Mouse (Mus musculus) limb, embryonic 14.5 days (tissue): ENCODE data around the gene Drosha. TPM values are rescaled to one million over a fixed set of nuclear protein-coding genes. Genes with fewer than 3 reads are reported as not detected.
A peak's percentile ranks its signal among the peaks of the same experiment; 100 is the strongest.

Experiments
- ATAC-seq: fragments of 200-750 bp; cut with Nextera tagmentation; 2 replicates; pipeline ENCODE4 v1.8.0; 2017; ENCODE audit warnings: low read depth, moderate number of reproducible peaks, moderate TSS enrichment; ENCODE audit not compliant: low FRiP score
- DNase-seq: peaks from one replicate; pipeline ENCODE4 v3.0.0-alpha.2; 2015; ENCODE audit warnings: low spot score
- H3K27ac ChIP-seq: fragments of 300-500 bp; sonication (generic); replicated peaks from 2 replicates; pipeline ENCODE4 v1.5.1; 2014; ENCODE audit warnings: low read depth, mild to moderate bottlenecking, low read length, moderate library complexity, mixed read lengths
- H3K27me3 ChIP-seq: fragments of 300-500 bp; sonication (generic); 2 replicates; pipeline ENCODE4 v1.6.1; 2014; ENCODE audit warnings: low read length, mixed read lengths; ENCODE audit not compliant: control insufficient read depth, insufficient read depth
- H3K36me3 ChIP-seq: fragments of 300-500 bp; sonication (generic); 2 replicates; pipeline ENCODE4 v1.6.1; 2014; ENCODE audit warnings: mild to moderate bottlenecking, low read length, moderate library complexity, mixed read lengths; ENCODE audit not compliant: control insufficient read depth, insufficient read depth
- H3K4me1 ChIP-seq: fragments of 300-500 bp; sonication (generic); 2 replicates; pipeline ENCODE4 v1.6.1; 2014; ENCODE audit warnings: antibody characterized with exemption, low read length, mixed read lengths; ENCODE audit not compliant: control insufficient read depth, insufficient read depth
- H3K4me2 ChIP-seq: fragments of 300-500 bp; sonication (generic); replicated peaks from 2 replicates; pipeline ENCODE4 v1.6.1; 2014; ENCODE audit warnings: low read depth, mild to moderate bottlenecking, low read length, moderate library complexity; ENCODE audit not compliant: severe bottlenecking
- H3K4me3 ChIP-seq: fragments of 300-500 bp; sonication (generic); replicated peaks from 2 replicates; pipeline ENCODE4 v1.5.1; 2014; ENCODE audit warnings: low read length
- H3K9ac ChIP-seq: fragments of 300-500 bp; sonication (generic); 2 replicates; pipeline ENCODE4 v1.6.1; 2014; ENCODE audit warnings: mild to moderate bottlenecking, low read depth, low read length, moderate library complexity; ENCODE audit not compliant: severe bottlenecking
- H3K9me3 ChIP-seq: fragments of 300-500 bp; sonication (generic); 2 replicates; pipeline ENCODE4 v1.6.1; 2016; ENCODE audit warnings: low read length; ENCODE audit not compliant: control insufficient read depth
- POLR2A ChIP-seq: fragments of 200-500 bp; IDR thresholded peaks from 2 replicates; pipeline ENCODE4 v1.8.0; 2012; ENCODE audit warnings: inconsistent platforms, mild to moderate bottlenecking, moderate library complexity, borderline replicate concordance; ENCODE audit not compliant: insufficient read depth, insufficient read length; ENCODE audit errors: extremely low read depth
- WGBS: fragments of 180-500 bp; shearing (Covaris S2); extraction: QIAGEN DNeasy Blood & Tissue Kit; methylation state at CpG from one replicate; pipeline ENCODE4 v1.1.7; 2014; 5-methylcytosine and 5-hydroxymethylcytosine counted together
- polyA plus RNA-seq, 2 experiments: library from polyadenylated mRNA; depleted of rRNA in 1 of 2; stranded (reverse) in 1 of 2; unstranded in 1 of 2; fragments of >200 nt; fragmentation: Nextera tagmentation in 1 of 2; extraction: Ambion mirVana in 1 of 2; gene quantifications; 2 replicates each; pipeline versions ENCODE4 v1.2.1 to v1.2.3; 2012 to 2014

Gene Drosha
- polyA plus RNA-seq, 2 experiments: 34.3 to 39.0 TPM

- peaks cover 11% of the 10 kb centered on the region for H3K4me1 ChIP-seq
- H3K4me3 ChIP-seq: no peak overlapping the region
- no peaks in the 10 kb centered on the region for H3K9me3 ChIP-seq
- H3K27me3 ChIP-seq: no peaks in the 10 kb centered on the region
- no peak for TF ChIP-seq POLR2A
- peaks cover 47% of the 10 kb centered on the region for H3K36me3 ChIP-seq
- no peak overlapping the region for H3K27ac ChIP-seq
- no peak for ATAC-seq
- no peak overlapping the region for H3K9ac ChIP-seq
- DNase-seq: no peak
- no peak overlapping the region; the same call in 1 of the 2 replicates for H3K4me2 ChIP-seq
- 73% methylated on average over 9 of the region's 9 CpGs for WGBS
Observed at GRCm38 (mm10) chr15:12822416-12823395, 1.9 kb upstream of the Drosha start.

GRCm38 (mm10) chr15:12823455-12824119 lies 1.0 kb upstream of the Drosha start:
- H3K9me3 ChIP-seq: no peaks in the 10 kb centered on the region
- peak overlapping the region; percentile 88 for H3K9ac ChIP-seq
- H3K36me3 ChIP-seq: peaks cover 43% of the 10 kb centered on the region
- DNase-seq: no peak
- peak overlapping the region; percentile 70 for H3K4me2 ChIP-seq
- peaks cover 11% of the 10 kb centered on the region for H3K4me1 ChIP-seq
- H3K4me3 ChIP-seq: peak overlapping the region; percentile 92
- WGBS: 92% methylated on average over 2 of the region's 2 CpGs
- no peak overlapping the region for H3K27ac ChIP-seq
- TF ChIP-seq POLR2A: no peak
- no peak for ATAC-seq
- no peaks in the 10 kb centered on the region for H3K27me3 ChIP-seq

GRCm38 (mm10) chr15:12824965-12825364 lies 350 bp downstream of the Drosha start:
- peak overlapping the region; percentile 79 for H3K9ac ChIP-seq
- ATAC-seq (peak; percentile 45; the same call in 1 of the 2 replicates), DNase-seq (no peak)
- no peak for TF ChIP-seq POLR2A
- H3K27me3 ChIP-seq: no peaks in the 10 kb centered on the region
- H3K36me3 ChIP-seq: peaks cover 43% of the 10 kb centered on the region
- peak overlapping the region; percentile 92 for H3K4me3 ChIP-seq
- H3K9me3 ChIP-seq: no peaks in the 10 kb centered on the region
- peaks cover 11% of the 10 kb centered on the region for H3K4me1 ChIP-seq
- peak overlapping the region; percentile 71 for H3K4me2 ChIP-seq
- peak overlapping the region; percentile 54 for H3K27ac ChIP-seq
- under 1% methylated on average over 31 of the region's 31 CpGs for WGBS

- no peaks in the 10 kb centered on the region for H3K9me3 ChIP-seq
- H3K9ac ChIP-seq: peak overlapping the region; percentile 79
- WGBS: 47% methylated on average over 12 of the region's 12 CpGs
- peaks cover 41% of the 10 kb centered on the region for H3K36me3 ChIP-seq
- peak overlapping the region; percentile 71 for H3K4me2 ChIP-seq
- no peak for TF ChIP-seq POLR2A
- H3K27me3 ChIP-seq: no peaks in the 10 kb centered on the region
- ATAC-seq (no peak), DNase-seq (no peak)
- H3K4me1 ChIP-seq: peaks cover 11% of the 10 kb centered on the region
- peak overlapping the region; percentile 54; the same call in 1 of the 2 replicates for H3K27ac ChIP-seq
- H3K4me3 ChIP-seq: peak overlapping the region; percentile 92
Observed at GRCm38 (mm10) chr15:12825408-12825807, 793 bp downstream of the Drosha start.

- Histone ChIP-seq H3K4me2 (no peak overlapping the region), H3K9me3 (no peaks in the 10 kb centered on the region), H3K4me3 (no peak overlapping the region), H3K27ac (no peak overlapping the region), H3K27me3 (no peaks in the 10 kb centered on the region), H3K4me1 (peaks cover 11% of the 10 kb centered on the region), H3K9ac (no peak overlapping the region), H3K36me3 (peaks cover 50% of the 10 kb centered on the region)
- no peak for DNase-seq
- ATAC-seq: no peak
- whole genome bisulfite sequencing: 94% methylated on average over 3 of the region's 3 CpGs
- no peak for TF ChIP-seq POLR2A
Observed at GRCm38 (mm10) chr15:12829878-12830277, 5.3 kb downstream of the Drosha start.
